Mouse (Mus musculus) adipose tissue, adult 10 weeks (tissue): Measurements from ENCODE around the gene Fam72a. TPM values are rescaled to one million over a fixed set of nuclear protein-coding genes. Genes with fewer than 3 reads are reported as not detected.

ENCODE experiments used
- polyA plus RNA-seq: library from polyadenylated mRNA; stranded (reverse); fragments of 350-450 nt; fragmentation: Illumina TruSeq; extraction: RNeasy Lipid Tissue Mini Kit (QIAGEN cat#74804); gene quantifications from one replicate; pipeline ENCODE4 v1.2.3, GENCODE M21; 2014; ENCODE audit warnings: low read depth, low replicate concordance

Gene Fam72a
- 1.6 TPM for polyA plus RNA-seq

GRCm38 (mm10) chr1:131527281-131528080, at the start of gene Fam72a, which contains the start of gene Srgap2:
Gene Fam72a (plus strand): TSS chr1:131527903.
Gene Srgap2 (minus strand): TSS chr1:131527352.

Other genes with a start within 250 kb of the Fam72a start
- gene Ikbke, start 248.3 kb upstream of the Fam72a start, polyA plus RNA-seq = 12.8 TPM
- gene Srgap2, start 551 bp upstream of the Fam72a start, polyA plus RNA-seq = 28.0 TPM
- not detected for gene Avpr1b, start 71.3 kb downstream of the Fam72a start, polyA plus RNA-seq
- 1.0 TPM for gene Ctse, start 110.4 kb downstream of the Fam72a start, polyA plus RNA-seq
- 11.7 TPM for gene Rab7b, start 160.8 kb downstream of the Fam72a start, polyA plus RNA-seq
- 0.11 TPM for gene Slc26a9, start 216.1 kb downstream of the Fam72a start, polyA plus RNA-seq